Comparison of ENCODE assay signal across 9 mouse cellular contexts in the genomic region with DNA sequence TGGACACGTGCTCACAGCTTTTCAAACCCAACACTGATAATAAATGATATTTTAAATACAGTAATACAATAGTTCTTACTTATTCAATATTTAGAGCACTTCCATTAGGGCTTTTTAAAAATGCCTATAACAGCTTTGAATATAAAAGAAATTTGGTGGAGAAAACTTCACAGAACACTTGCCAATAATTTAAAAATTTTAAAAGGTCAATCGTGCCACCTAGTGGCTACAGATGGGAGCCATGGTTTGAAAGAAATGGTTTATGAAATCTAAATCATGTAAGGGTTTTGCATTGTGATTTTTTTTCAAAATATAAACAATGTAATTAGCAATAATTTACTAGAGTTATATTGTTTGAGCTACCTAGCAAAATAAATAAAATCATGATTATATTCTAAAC.
A peak's percentile ranks its signal among the peaks of the same experiment; 100 is the strongest.
DNase-seq lines count a peak whose midpoint lies in the region; ATAC-seq lines count a peak whose summit lies in the region.
"Had no signal": no experiment of that assay in that cellular context is flagged by ENCODE, and none has a peak within 500 bp of the region (broad histone marks: within the 10 kb centered on the region; RNA-seq: fewer than 3 reads in every experiment).

No protein-coding gene starts in this region.

- no peak overlapping the region for H3K27ac ChIP-seq in intestine, embryonic 14.5 days (ENCODE audit: low read depth)
- no peak overlapping the region for H3K27ac ChIP-seq in intestine, embryonic 15.5 days
- H3K27ac ChIP-seq: embryonic facial prominence, embryonic 15.5 days; limb, embryonic 12.5 days had no signal

- H3K27me3 ChIP-seq in intestine, embryonic 14.5 days (replicated peaks; ENCODE audit: control insufficient read depth, insufficient read depth, low read length): no peaks in the 10 kb centered on the region
- no peaks in the 10 kb centered on the region for H3K27me3 ChIP-seq in intestine, embryonic 15.5 days (replicated peaks)
- H3K27me3 ChIP-seq: embryonic facial prominence, embryonic 15.5 days; limb, embryonic 12.5 days had no signal

- ATAC-seq in intestine, embryonic 14.5 days (replicated peaks; ENCODE audit: low FRiP score, low TSS enrichment, low read depth): no peak
- no peak for ATAC-seq in intestine, embryonic 15.5 days

- whole genome bisulfite sequencing in intestine, embryonic 14.5 days: 42% methylated on average over 2 of the region's 2 CpGs
- 30% methylated on average over 2 of the region's 2 CpGs for WGBS in intestine, embryonic 15.5 days

- H3K4me3 ChIP-seq in intestine, embryonic 14.5 days (ENCODE audit: low read depth, low read length): no peak overlapping the region
- no peak overlapping the region for H3K4me3 ChIP-seq in intestine, embryonic 15.5 days (replicated peaks)
- H3K4me3 ChIP-seq: embryonic facial prominence, embryonic 15.5 days; limb, embryonic 12.5 days had no signal

- no peak overlapping the region for H3K4me2 ChIP-seq in intestine, embryonic 14.5 days (ENCODE audit: low read length)
- no peak overlapping the region for H3K4me2 ChIP-seq in intestine, embryonic 15.5 days (replicated peaks)
- H3K4me2 ChIP-seq: embryonic facial prominence, embryonic 15.5 days; limb, embryonic 12.5 days had no signal

- DNase-seq in intestine, embryonic 14.5 days (ENCODE audit: low spot score): peak; percentile 68
- DNase-seq in thymus, postnatal 4 days: peak; percentile 18
- DNase-seq in thymus, postnatal 14 days: no peak
- DNase-seq in cerebellum, postnatal 25 days: peak; percentile 35 to 59
- DNase-seq in retina, postnatal 7 days (ENCODE audit: low read depth, low spot score): peak; percentile 19
- no peak for DNase-seq in c-Kit-positive CD71-positive TER-119-positive erythroid progenitor cells, embryonic 14.5 days (ENCODE audit: low spot score)

- H3K9me3 ChIP-seq in intestine, embryonic 14.5 days (ENCODE audit: control insufficient read depth, low read length): no peaks in the 10 kb centered on the region
- H3K9me3 ChIP-seq in intestine, embryonic 15.5 days: no peaks in the 10 kb centered on the region
- H3K9me3 ChIP-seq: embryonic facial prominence, embryonic 15.5 days; limb, embryonic 12.5 days had no signal

- no peaks in the 10 kb centered on the region for H3K36me3 ChIP-seq in intestine, embryonic 14.5 days (ENCODE audit: control insufficient read depth, insufficient read depth, low read length)
- H3K36me3 ChIP-seq in intestine, embryonic 15.5 days: no peaks in the 10 kb centered on the region
- H3K36me3 ChIP-seq: embryonic facial prominence, embryonic 15.5 days; limb, embryonic 12.5 days had no signal

- no peak overlapping the region for H3K9ac ChIP-seq in intestine, embryonic 14.5 days (ENCODE audit: low read length)
- no peak overlapping the region for H3K9ac ChIP-seq in intestine, embryonic 15.5 days
- H3K9ac ChIP-seq: embryonic facial prominence, embryonic 15.5 days; limb, embryonic 12.5 days had no signal

- H3K4me1 ChIP-seq in intestine, embryonic 14.5 days (replicated peaks; ENCODE audit: control insufficient read depth, insufficient read depth, low read length): no peaks in the 10 kb centered on the region
- no peaks in the 10 kb centered on the region for H3K4me1 ChIP-seq in intestine, embryonic 15.5 days (replicated peaks)
- H3K4me1 ChIP-seq: embryonic facial prominence, embryonic 15.5 days; limb, embryonic 12.5 days had no signal

Comparison
In these comparisons a context has a peak if more than half of its experiments do, and no peak if none do; other contexts are left out.
1. DNase-seq: peak in intestine, embryonic 14.5 days (single experiment), thymus, postnatal 4 days (single experiment), cerebellum, postnatal 25 days (2 of 2) and retina, postnatal 7 days (single experiment); none in thymus, postnatal 14 days (single experiment) and c-Kit-positive CD71-positive TER-119-positive erythroid progenitor cells, embryonic 14.5 days (single experiment).